Mouse (Mus musculus) ES-E14 (cell line): ENCODE data around the gene Ldlrad3. TPM values are rescaled to one million over a fixed set of nuclear protein-coding genes. Genes with fewer than 3 reads are reported as not detected.

Experiments
- DNase-seq: peaks from one replicate; pipeline ENCODE4 v3.0.0-alpha.2; 2013; ENCODE audit warnings: low read depth, low spot score
- H3K27ac ChIP-seq: 2 replicates; pipeline ENCODE4 v1.5.1; 2012; ENCODE audit warnings: low read depth, mild to moderate bottlenecking, low read length, moderate library complexity, mixed read lengths; ENCODE audit not compliant: poor library complexity, insufficient read depth, severe bottlenecking
- H3K36me3 ChIP-seq: 2 replicates; pipeline ENCODE4 v1.6.1; 2012; ENCODE audit warnings: mild to moderate bottlenecking, low read length, moderate library complexity, mixed read lengths; ENCODE audit not compliant: control insufficient read depth, poor library complexity, insufficient read depth, severe bottlenecking
- H3K4me1 ChIP-seq, 2 experiments: fragments of 150-350 bp in 1 of 2; sonication (generic) in 1 of 2; 2 replicates each; pipeline ENCODE4 v1.6.1; 2012; ENCODE audit warnings: low read length in 2 of 2, mild to moderate bottlenecking in 1 of 2, mixed read lengths in 1 of 2; ENCODE audit not compliant: control insufficient read depth in 2 of 2, insufficient read depth in 2 of 2, poor library complexity in 1 of 2
- H3K4me3 ChIP-seq, 2 experiments: fragments of 150-350 bp in 1 of 2; sonication (generic) in 1 of 2; 2 replicates each; pipeline ENCODE4 v1.5.1; 2012; ENCODE audit warnings: low read length in 2 of 2, low read depth in 1 of 2, mild to moderate bottlenecking in 1 of 2, mixed read lengths in 1 of 2; ENCODE audit not compliant: insufficient read depth in 1 of 2, poor library complexity in 1 of 2, severe bottlenecking in 1 of 2
- H3K9ac ChIP-seq: 2 replicates; pipeline ENCODE4 v1.6.1; 2012; ENCODE audit warnings: low read depth, mild to moderate bottlenecking, low read length, mixed read lengths; ENCODE audit not compliant: poor library complexity, insufficient read depth, severe bottlenecking
- H3K9me3 ChIP-seq: fragments of 150-350 bp; sonication (generic); 2 replicates; pipeline ENCODE4 v1.6.1; 2012; ENCODE audit warnings: low read depth, mild to moderate bottlenecking, low read length; ENCODE audit not compliant: control insufficient read depth, insufficient read depth
- CHD2 ChIP-seq: IDR thresholded peaks from 2 replicates; pipeline ENCODE4 v1.6.1; 2014; ENCODE audit warnings: mild to moderate bottlenecking, low read depth, low read length, inconsistent platforms
- HCFC1 ChIP-seq: IDR thresholded peaks from 2 replicates; pipeline ENCODE4 v1.6.1; 2012; ENCODE audit warnings: low read length, inconsistent platforms, borderline replicate concordance; ENCODE audit not compliant: insufficient read depth
- MAFK ChIP-seq: IDR thresholded peaks from 2 replicates; pipeline ENCODE4 v1.6.1; 2014; ENCODE audit warnings: mild to moderate bottlenecking, low read depth, low read length, inconsistent platforms; ENCODE audit not compliant: insufficient read depth
- ZC3H11A ChIP-seq: IDR thresholded peaks from 2 replicates; pipeline ENCODE4 v1.6.1; 2012; ENCODE audit warnings: low read depth, mild to moderate bottlenecking, inconsistent platforms, low read length, borderline replicate concordance
- ZNF384 ChIP-seq: IDR thresholded peaks from 2 replicates; pipeline ENCODE4 v1.6.1; 2012; ENCODE audit warnings: low read depth, low read length, inconsistent platforms
- in situ Hi-C, 2 experiments: fragments of 600-800 bp; cut with MboI; formaldehyde crosslinking; loops; one replicate each; pipeline ENCODE4 v1.15.1; 2025; ENCODE audit warnings: low sequenced_read_pairs in 2 of 2, inconsistent platforms in 1 of 2; ENCODE audit not compliant: unreplicated experiment in 2 of 2
- total RNA-seq: library from RNA; depleted of rRNA; stranded (reverse); fragments of 300-350 nt; gene quantifications from 2 replicates; pipeline ENCODE4 v1.2.3, GENCODE M21; 2012

Ldlrad3 gene
- total RNA-seq, 1 experiment = 27.1 TPM

DNA sequence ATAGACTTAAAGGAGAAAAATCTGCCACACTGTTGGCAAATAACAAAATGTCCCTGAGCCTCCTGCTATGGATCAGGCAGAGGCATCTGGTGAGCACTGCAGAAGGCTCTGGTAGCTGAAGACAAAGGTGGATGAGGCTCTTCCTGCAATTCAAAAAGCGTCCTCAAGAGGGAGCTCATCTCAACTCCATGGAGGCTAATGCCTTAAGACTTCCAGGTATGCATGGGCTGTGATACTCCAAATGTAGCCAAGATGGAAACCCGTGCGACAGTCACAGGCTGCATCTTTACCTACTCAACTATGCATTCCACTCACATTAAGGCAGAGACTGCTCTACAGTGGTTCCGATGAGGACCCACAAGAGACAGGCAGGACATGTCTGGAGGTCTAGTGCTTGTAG is 108.6 kb downstream of the Ldlrad3 start:
- Histone ChIP-seq H3K4me1 (no peaks in the 10 kb centered on the region), H3K9ac (no peak overlapping the region), H3K9me3 (0 out of 2 replicates have a peak, but pooled peaks cover 2% of the 10 kb centered on the region), H3K36me3 (peaks cover 7% of the 10 kb centered on the region; the same call in 1 of the 2 replicates), H3K27ac (no peak overlapping the region), H3K4me3 (no peak overlapping the region)
- peak; percentile 82 for DNase-seq
- no peak for TF ChIP-seq MAFK
- no peak for TF ChIP-seq CHD2
- TF ChIP-seq ZC3H11A = peak; percentile 72
- in situ Hi-C loops = no loop called here

DNA sequence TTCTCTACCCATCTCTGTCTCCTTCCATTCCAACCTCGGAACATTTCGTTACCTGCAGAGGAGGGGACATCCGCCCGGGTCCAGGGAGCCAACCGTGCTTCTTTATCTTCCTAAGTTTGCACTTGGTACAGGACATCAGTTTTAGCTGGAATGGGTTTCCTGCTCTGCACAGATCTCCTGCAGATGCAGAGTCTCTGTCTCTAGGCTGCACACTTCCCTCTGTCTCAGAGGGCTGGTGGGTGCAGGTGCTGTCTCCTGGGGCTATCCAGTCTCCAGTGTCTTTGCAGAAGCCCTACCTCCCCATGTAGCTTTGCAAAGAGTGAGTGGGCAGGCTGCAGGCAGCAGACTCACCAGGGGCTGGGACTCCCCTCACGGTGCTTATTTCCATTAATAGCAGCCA is 109.9 kb downstream of the Ldlrad3 start:
- TF ChIP-seq HCFC1 = no peak
- no peak for TF ChIP-seq ZC3H11A
- no peak for TF ChIP-seq CHD2
- TF ChIP-seq ZNF384 = no peak
- TF ChIP-seq MAFK = no peak
- Histone ChIP-seq H3K27ac (no peak overlapping the region), H3K4me1 (no peaks in the 10 kb centered on the region), H3K4me3 (no peak overlapping the region), H3K36me3 (peaks cover 7% of the 10 kb centered on the region; the same call in 1 of the 2 replicates), H3K9ac (no peak overlapping the region), H3K9me3 (no peaks in the 10 kb centered on the region)
- DNase-seq = no peak
- in situ Hi-C loops = no loop called here

DNA sequence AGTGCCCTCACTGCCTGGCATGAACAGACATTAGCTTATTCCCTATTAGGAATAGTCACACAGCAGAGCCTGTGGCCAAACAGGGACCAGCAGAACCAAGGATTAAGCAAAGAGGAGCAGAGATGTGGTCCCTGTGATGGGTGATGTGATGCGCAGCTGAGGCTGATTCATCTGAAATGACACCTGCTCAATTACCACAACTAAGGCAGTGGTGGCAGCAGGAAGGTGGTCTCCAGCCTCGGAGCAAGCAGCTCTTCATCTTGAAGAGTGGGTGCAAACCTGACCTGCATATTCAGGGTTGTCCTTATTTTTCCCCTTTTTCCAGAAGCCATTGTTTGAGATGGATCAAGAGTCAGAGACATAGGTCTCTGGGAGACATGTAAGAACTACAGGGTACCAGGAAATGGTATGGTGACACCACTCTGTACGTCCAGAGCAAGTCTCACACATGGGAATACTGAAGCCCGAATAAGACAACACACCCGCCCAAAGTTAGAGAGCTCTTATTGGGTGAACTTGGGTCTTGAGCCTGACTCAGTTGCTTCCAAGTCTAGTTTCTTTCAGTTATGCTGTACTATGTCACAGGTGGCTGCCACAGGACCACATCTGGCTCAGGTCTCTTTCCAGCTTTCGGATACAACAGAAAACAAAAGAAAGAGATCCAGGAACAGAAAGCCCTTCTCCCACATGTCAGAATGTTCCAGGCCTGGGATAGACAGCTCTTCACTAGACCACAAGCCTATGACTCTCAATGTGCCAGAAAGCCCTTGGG is 112.7 kb downstream of the Ldlrad3 start:
- no peak for DNase-seq
- Histone ChIP-seq H3K9me3 (no peaks in the 10 kb centered on the region), H3K9ac (no peak overlapping the region), H3K27ac (no peak overlapping the region), H3K36me3 (peaks cover 12% of the 10 kb centered on the region; the same call in 1 of the 2 replicates), H3K4me1 (no peaks in the 10 kb centered on the region), H3K4me3 (no peak overlapping the region)
- no peak for TF ChIP-seq MAFK
- no peak for TF ChIP-seq HCFC1
- TF ChIP-seq ZC3H11A = no peak
- no peak for TF ChIP-seq ZNF384
- no peak for TF ChIP-seq CHD2
- in situ Hi-C loops = no loop called here

DNA sequence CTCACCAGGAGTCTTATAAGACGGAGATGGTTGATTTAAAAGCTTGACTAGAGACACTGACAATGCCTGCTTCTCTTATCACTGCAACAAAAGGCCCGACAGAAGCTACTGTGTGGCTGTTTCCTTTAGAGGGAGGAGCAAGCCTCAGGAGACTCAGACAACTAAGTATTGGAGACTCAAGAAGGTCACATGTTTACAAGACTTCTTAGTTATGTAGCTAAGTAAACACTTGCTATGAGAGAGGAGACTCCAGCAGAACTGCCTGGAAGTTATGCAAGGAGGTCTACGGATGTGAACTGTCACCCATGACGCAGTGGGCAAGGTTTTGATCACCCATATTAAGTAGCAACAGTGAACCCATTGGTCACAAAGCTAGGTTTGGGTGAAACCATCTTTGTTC is 113.3 kb downstream of the Ldlrad3 start:
- in situ Hi-C loops = no loop called here
- TF ChIP-seq ZC3H11A (no peak), CHD2 (no peak)
- H3K9me3 ChIP-seq = no peaks in the 10 kb centered on the region
- no peak overlapping the region for H3K9ac ChIP-seq
- no peaks in the 10 kb centered on the region for H3K4me1 ChIP-seq
- no peak overlapping the region for H3K4me3 ChIP-seq
- no peak overlapping the region for H3K27ac ChIP-seq
- DNase-seq = no peak
- H3K36me3 ChIP-seq = peaks cover 12% of the 10 kb centered on the region; the same call in 1 of the 2 replicates
